Mouse (Mus musculus) kidney, adult 2 months (tissue): ENCODE results near the gene Atp5k.

Experiments used
- CTCF ChIP-seq: fragments of 200-500 bp; conservative IDR thresholded peaks from 2 replicates; pipeline ENCODE4 v1.5.1; 2011; ENCODE audit warnings: low read depth, mild to moderate bottlenecking, control low read depth, low read length, moderate library complexity, mixed read lengths; ENCODE audit not compliant: insufficient read depth, insufficient read length
- POLR2A ChIP-seq: fragments of 200-500 bp; IDR thresholded peaks from one replicate; pipeline ENCODE4 v1.6.1; 2011; ENCODE audit warnings: low read depth, low read length, control low read depth

GRCm38 (mm10) chr5:108386449-108386848 lies 47.8 kb downstream of the Atp5k start:
- no peak for TF ChIP-seq CTCF
- TF ChIP-seq POLR2A: no peak
